Mouse (Mus musculus) lung, postnatal 0 days (tissue): Measurements from ENCODE around the gene Otx2.
"Not testable (repeated sequence)": the region's sequence is repeated elsewhere in the genome, so short reads cannot be mapped to it uniquely, and the experiment has no call there.

Experiments
- CTCF ChIP-seq: IDR thresholded peaks from 2 replicates; pipeline ENCODE4 v1.5.1; 2016; ENCODE audit warnings: antibody characterized with exemption, mild to moderate bottlenecking
- EP300 ChIP-seq: IDR thresholded peaks from 2 replicates; pipeline ENCODE4 v1.6.1; 2016; ENCODE audit warnings: antibody characterized with exemption, mild to moderate bottlenecking, control low read depth

GRCm38 (mm10) chr14:48622726-48623125 is 50.9 kb downstream of the Otx2 start:
- not testable (repeated sequence) for TF ChIP-seq CTCF, EP300
